20 mouse cellular contexts compared by ENCODE assay signal in genomic region chr10:66539846-66540245, GRCm38 (mm10).
"Had no signal": no experiment of that assay in that cellular context is flagged by ENCODE, and none has a peak within 500 bp of the region (broad histone marks: within the 10 kb centered on the region; RNA-seq: fewer than 3 reads in every experiment).

No protein-coding gene starts in this region.

- H3K36me3 ChIP-seq: liver, embryonic 13.5 days; liver, embryonic 15.5 days; lung, embryonic 15.5 days; midbrain, embryonic 15.5 days; neural tube, embryonic 12.5 days had no signal

- H3K9me3 ChIP-seq: liver, embryonic 13.5 days; liver, embryonic 15.5 days; lung, embryonic 15.5 days; midbrain, embryonic 15.5 days; neural tube, embryonic 12.5 days had no signal

- H3K9ac ChIP-seq: liver, embryonic 13.5 days; liver, embryonic 15.5 days; liver, postnatal 0 days; lung, embryonic 15.5 days; midbrain, embryonic 15.5 days; neural tube, embryonic 12.5 days had no signal

- H3K4me2 ChIP-seq: liver, embryonic 13.5 days; liver, embryonic 15.5 days; lung, embryonic 15.5 days; midbrain, embryonic 11.5 days; midbrain, embryonic 15.5 days; neural tube, embryonic 12.5 days had no signal

- H3K4me1 ChIP-seq: liver, embryonic 13.5 days; liver, embryonic 15.5 days; lung, embryonic 15.5 days; megakaryocyte, embryonic 14.5 days; midbrain, embryonic 15.5 days; neural tube, embryonic 12.5 days had no signal

- H3K4me3 ChIP-seq: liver, embryonic 13.5 days; liver, embryonic 15.5 days; lung, embryonic 15.5 days; megakaryocyte, embryonic 14.5 days; midbrain, embryonic 15.5 days; neural tube, embryonic 12.5 days had no signal

- H3K27ac ChIP-seq: liver, embryonic 13.5 days; liver, embryonic 15.5 days; lung, embryonic 15.5 days; macrophage; midbrain, embryonic 15.5 days; neural tube, embryonic 12.5 days had no signal

- H3K27me3 ChIP-seq: liver, embryonic 13.5 days; liver, embryonic 15.5 days; lung, embryonic 15.5 days; megakaryocyte, embryonic 14.5 days; midbrain, embryonic 15.5 days; neural tube, embryonic 12.5 days had no signal

- ATAC-seq: liver, postnatal 0 days; lung, postnatal 0 days; midbrain, embryonic 15.5 days had no signal

- DNase-seq: liver, embryonic 13.5 days; liver, postnatal 0 days; lung, adult 2 months; lung, postnatal 14 days; lung, postnatal 36 days; right cerebral cortex, adult 18-20 months; right cerebral cortex, postnatal 25 days; right cerebral cortex, postnatal 4 days; spleen, adult 18-20 months; thymus, adult 18-20 months; thymus, postnatal 14 days; thymus, postnatal 4 days had no signal
